Mouse (Mus musculus) hindbrain, embryonic 14.5 days (tissue): ENCODE data around the gene Fbxo21. TPM values are rescaled to one million over a fixed set of nuclear protein-coding genes. Genes with fewer than 3 reads are reported as not detected.
A peak's percentile ranks its signal among the peaks of the same experiment; 100 is the strongest.

Experiments used
- ATAC-seq: fragments of 200-750 bp; cut with Nextera tagmentation; 2 replicates; pipeline ENCODE4 v1.8.0; 2017; ENCODE audit warnings: moderate number of reproducible peaks, mild to moderate bottlenecking, moderate TSS enrichment, moderate library complexity; ENCODE audit not compliant: low FRiP score
- DNase-seq: peaks from one replicate; pipeline ENCODE4 v3.0.0-alpha.2; 2015; ENCODE audit warnings: low spot score
- H3K27ac ChIP-seq: fragments of 300-500 bp; sonication (generic); 2 replicates; pipeline ENCODE4 v1.5.1; 2014; ENCODE audit warnings: mild to moderate bottlenecking, moderate library complexity
- H3K27me3 ChIP-seq: fragments of 300-500 bp; sonication (generic); 2 replicates; pipeline ENCODE4 v1.6.1; 2014; ENCODE audit warnings: mild to moderate bottlenecking, low read length, mixed read lengths; ENCODE audit not compliant: control insufficient read depth, insufficient read depth
- H3K36me3 ChIP-seq: fragments of 300-500 bp; sonication (generic); replicated peaks from 2 replicates; pipeline ENCODE4 v1.6.1; 2014; ENCODE audit not compliant: control insufficient read depth, insufficient read depth
- H3K4me1 ChIP-seq: fragments of 300-500 bp; sonication (generic); replicated peaks from 2 replicates; pipeline ENCODE4 v1.6.1; 2014; ENCODE audit warnings: antibody characterized with exemption, low read length, mixed read lengths; ENCODE audit not compliant: control insufficient read depth, insufficient read depth
- H3K4me2 ChIP-seq: fragments of 300-500 bp; sonication (generic); replicated peaks from 2 replicates; pipeline ENCODE4 v1.6.1; 2014; ENCODE audit warnings: mild to moderate bottlenecking, moderate library complexity
- H3K4me3 ChIP-seq: fragments of 300-500 bp; sonication (generic); replicated peaks from 2 replicates; pipeline ENCODE4 v1.5.1; 2014; ENCODE audit warnings: mild to moderate bottlenecking, low read length
- H3K9ac ChIP-seq: fragments of 300-500 bp; sonication (generic); 2 replicates; pipeline ENCODE4 v1.6.1; 2014
- H3K9me3 ChIP-seq: fragments of 300-500 bp; sonication (generic); 2 replicates; pipeline ENCODE4 v1.6.1; 2016; ENCODE audit warnings: low read length; ENCODE audit not compliant: control insufficient read depth
- WGBS: fragments of 180-500 bp; shearing (Covaris S2); extraction: QIAGEN DNeasy Blood & Tissue Kit; methylation state at CpG from one replicate; pipeline ENCODE4 v1.1.7; 2014; 5-methylcytosine and 5-hydroxymethylcytosine counted together
- polyA plus RNA-seq: library from polyadenylated mRNA; unstranded; fragments of >200 nt; fragmentation: Nextera tagmentation; extraction: Ambion mirVana; gene quantifications from 2 replicates; pipeline ENCODE4 v1.2.1, GENCODE M21; 2014

Gene Fbxo21
- polyA plus RNA-seq, 1 experiment from 2014 or later = 142 TPM

DNA sequence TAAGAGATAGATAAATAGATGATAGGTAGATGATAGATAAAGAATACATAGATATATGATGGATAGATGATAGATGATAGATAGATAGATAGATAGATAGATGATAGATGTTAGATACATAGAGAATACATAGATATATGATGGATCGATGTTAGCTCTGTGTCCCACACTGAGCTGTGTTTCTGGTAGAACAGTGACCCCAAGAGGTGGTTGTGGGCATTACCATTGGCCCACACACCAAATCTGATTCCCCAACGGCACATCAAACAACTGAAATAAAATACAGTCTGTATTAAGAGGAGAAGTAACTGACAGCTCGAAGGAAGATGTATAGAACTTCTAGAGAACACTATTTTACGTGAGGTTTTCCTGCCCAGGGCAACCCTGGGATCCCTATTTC, 29.9 kb upstream of the Fbxo21 start:
- Histone ChIP-seq H3K9me3 (no peaks in the 10 kb centered on the region), H3K9ac (no peak overlapping the region), H3K27ac (no peak overlapping the region), H3K4me3 (no peak overlapping the region), H3K4me1 (no peaks in the 10 kb centered on the region), H3K36me3 (no peaks in the 10 kb centered on the region), H3K27me3 (no peaks in the 10 kb centered on the region), H3K4me2 (no peak overlapping the region)
- 28% methylated on average over 4 of the region's 4 CpGs for WGBS
- ATAC-seq (no peak), DNase-seq (peak; percentile 69)

DNA sequence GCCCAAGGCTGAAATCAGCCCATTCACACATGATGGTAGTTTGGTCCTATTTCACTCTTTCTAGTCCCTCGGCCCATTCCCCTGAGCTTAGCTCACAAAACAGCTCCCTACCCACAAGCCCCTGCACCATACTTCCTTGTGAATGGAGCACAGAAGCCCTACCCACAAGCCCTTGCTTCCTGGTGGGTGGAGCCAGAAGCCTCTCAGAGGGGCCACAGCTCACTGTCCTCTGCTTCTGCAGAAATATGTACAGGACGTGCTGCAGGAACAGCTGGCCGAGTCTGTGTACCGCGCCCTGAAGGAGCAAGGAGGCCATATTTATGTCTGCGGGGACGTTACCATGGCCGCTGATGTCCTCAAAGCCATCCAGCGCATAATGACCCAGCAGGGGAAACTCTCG, 27.1 kb upstream of the Fbxo21 start:
- no peak overlapping the region for H3K27ac ChIP-seq

DNA sequence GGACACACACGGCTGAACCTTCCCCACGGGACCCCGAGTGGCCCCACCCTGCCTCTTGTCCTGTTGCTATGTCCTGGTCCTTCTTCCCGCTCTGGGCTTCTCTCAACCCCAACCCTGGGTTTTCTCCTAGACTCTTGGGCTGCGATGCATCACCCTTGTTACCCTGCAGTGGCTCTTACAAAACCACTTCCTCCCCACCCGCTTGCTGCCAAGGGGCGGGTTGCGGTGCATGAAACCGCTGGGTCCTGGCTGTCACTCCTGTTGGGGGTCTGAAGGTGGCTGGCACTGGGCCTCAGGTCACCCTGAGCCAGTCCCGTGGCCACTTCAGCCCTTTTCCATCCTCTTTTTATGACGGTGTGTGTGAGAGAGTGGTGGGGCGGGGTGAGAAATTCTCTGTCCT, 22.6 kb upstream of the Fbxo21 start:
- no peaks in the 10 kb centered on the region for H3K27me3 ChIP-seq
- H3K4me3 ChIP-seq = no peak overlapping the region
- WGBS = 90% methylated on average over 12 of the region's 12 CpGs

More for the DNA sequence above, 27.1 kb upstream of the Fbxo21 start:
- no peaks in the 10 kb centered on the region for H3K36me3 ChIP-seq
- ATAC-seq = no peak
- no peak overlapping the region for H3K4me3 ChIP-seq
- no peaks in the 10 kb centered on the region for H3K4me1 ChIP-seq
- no peak overlapping the region for H3K4me2 ChIP-seq
- WGBS = 53% methylated on average over 10 of the region's 10 CpGs
- H3K9me3 ChIP-seq = no peaks in the 10 kb centered on the region
- H3K9ac ChIP-seq = no peak overlapping the region
- no peaks in the 10 kb centered on the region for H3K27me3 ChIP-seq
- DNase-seq = no peak

DNA sequence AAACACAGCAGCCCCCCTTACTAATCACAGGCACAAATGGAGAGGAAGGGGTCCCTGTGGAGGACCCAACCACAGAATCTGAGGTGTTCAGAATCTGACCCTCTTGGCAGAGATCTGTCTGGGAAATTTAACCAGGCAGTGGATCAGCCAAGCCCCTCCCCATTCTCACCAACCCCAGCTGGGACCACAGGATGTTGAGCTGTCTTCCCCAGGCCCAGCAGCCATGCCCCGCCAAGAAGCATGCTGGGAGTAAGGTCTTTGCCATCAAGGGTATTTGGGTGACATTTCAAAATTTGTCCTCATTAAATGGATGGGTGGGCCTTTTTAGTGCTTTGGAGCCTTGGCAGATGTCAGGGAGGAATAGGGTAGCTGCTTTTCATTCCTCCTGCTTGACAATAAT, 22.1 kb upstream of the Fbxo21 start:
- Histone ChIP-seq H3K27me3 (no peaks in the 10 kb centered on the region), H3K27ac (no peak overlapping the region), H3K9me3 (no peaks in the 10 kb centered on the region), H3K9ac (no peak overlapping the region), H3K4me2 (no peak overlapping the region), H3K36me3 (no peaks in the 10 kb centered on the region), H3K4me1 (no peaks in the 10 kb centered on the region), H3K4me3 (no peak overlapping the region)
- DNase-seq (no peak), ATAC-seq (no peak)
- 75% methylated on average over 1 of the region's 1 CpGs for WGBS

More for the DNA sequence above, 22.6 kb upstream of the Fbxo21 start:
- no peaks in the 10 kb centered on the region for H3K9me3 ChIP-seq
- ATAC-seq (no peak), DNase-seq (no peak)
- no peak overlapping the region for H3K9ac ChIP-seq
- no peak overlapping the region for H3K27ac ChIP-seq
- no peaks in the 10 kb centered on the region for H3K36me3 ChIP-seq
- H3K4me2 ChIP-seq = no peak overlapping the region
- H3K4me1 ChIP-seq = no peaks in the 10 kb centered on the region

DNA sequence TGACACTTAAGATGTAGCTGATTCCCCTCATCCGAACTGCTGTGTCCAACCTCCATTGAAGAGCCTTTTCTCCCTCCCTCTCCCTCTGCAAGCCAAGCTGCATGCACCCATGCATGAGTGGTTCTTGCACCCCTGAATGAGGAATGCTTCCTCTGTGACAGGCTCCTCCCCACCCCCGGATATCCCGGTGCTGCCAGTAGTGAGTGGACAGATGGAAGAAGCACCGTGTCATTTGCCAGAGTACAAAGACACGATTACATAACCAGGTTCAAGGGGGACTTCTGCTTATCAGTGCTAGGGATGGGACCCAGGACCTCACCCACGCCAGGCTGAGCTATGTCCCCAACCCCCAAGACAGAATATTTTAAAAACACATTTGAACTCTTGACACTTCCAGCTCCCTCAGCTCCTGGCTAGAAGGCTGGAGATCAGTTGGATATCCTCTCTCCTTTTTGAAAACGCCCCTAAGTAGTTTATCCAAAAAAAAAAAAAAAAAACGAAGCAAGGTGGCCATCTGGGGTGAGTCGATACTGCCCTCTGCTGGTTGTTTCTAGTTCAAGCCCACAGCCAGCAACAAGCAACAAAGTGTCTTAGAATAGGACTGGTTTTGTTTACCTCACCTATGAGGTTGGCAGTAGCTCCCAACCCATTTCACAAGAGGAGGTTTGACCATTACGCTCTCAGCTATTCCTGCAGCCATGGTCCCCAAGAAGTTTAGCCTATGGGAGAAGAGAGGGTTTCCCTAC, 20.7 kb upstream of the Fbxo21 start:
- DNase-seq (peak; percentile 63), ATAC-seq (no peak)
- Histone ChIP-seq H3K4me2 (no peak overlapping the region), H3K9me3 (no peaks in the 10 kb centered on the region), H3K9ac (no peak overlapping the region), H3K4me1 (no peaks in the 10 kb centered on the region), H3K27ac (no peak overlapping the region), H3K27me3 (no peaks in the 10 kb centered on the region), H3K36me3 (no peaks in the 10 kb centered on the region), H3K4me3 (no peak overlapping the region)
- 29% methylated on average over 10 of the region's 10 CpGs for WGBS

DNA sequence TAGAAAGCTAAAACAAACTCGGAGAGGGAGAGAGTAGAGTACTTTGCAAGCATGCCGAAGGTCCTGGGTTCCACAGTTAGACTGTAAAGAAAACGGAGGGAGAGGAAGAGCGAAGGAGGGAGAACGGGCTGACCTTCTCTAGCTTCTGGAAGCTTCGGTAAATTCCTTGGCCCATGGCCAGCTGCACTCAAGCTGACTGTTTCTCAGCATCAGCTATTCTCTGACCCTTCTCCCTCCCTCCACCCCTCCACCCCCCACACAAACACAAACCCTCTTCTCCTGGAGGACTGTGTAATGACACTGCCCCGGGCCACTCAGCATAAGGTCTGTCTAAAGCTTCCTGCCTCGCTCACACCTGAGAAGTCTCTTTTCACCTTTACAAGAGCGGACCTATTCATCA, 11.8 kb upstream of the Fbxo21 start:
- WGBS = 64% methylated on average over 9 of the region's 9 CpGs
- H3K27me3 ChIP-seq = no peaks in the 10 kb centered on the region
- no peak overlapping the region for H3K4me2 ChIP-seq
- no peak overlapping the region for H3K9ac ChIP-seq
- H3K4me3 ChIP-seq = no peak overlapping the region
- ATAC-seq (no peak), DNase-seq (no peak)
- no peak overlapping the region for H3K27ac ChIP-seq
- H3K4me1 ChIP-seq = no peaks in the 10 kb centered on the region
- no peaks in the 10 kb centered on the region for H3K36me3 ChIP-seq
- no peaks in the 10 kb centered on the region for H3K9me3 ChIP-seq

DNA sequence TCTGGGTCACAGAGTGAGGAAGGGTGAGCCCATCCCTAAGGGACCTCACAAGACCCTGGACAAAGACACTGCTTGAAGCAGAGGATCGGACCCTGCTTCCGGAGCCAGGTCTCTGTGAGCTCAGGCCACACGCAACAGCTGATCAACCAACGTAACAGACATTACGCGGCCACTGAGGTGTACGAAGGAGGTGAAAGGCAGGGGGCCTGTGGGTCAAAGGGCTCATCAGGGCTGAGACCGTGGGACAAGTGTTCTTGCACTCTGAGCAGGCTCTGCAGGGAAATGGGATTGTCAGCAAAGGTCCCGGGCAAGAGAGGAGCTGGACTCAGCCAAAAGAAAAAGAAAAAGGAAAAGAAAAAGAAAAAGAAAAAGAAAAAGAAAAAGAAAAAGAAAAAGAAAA, 9.6 kb upstream of the Fbxo21 start:
- Histone ChIP-seq H3K4me3 (no peak overlapping the region), H3K9ac (no peak overlapping the region), H3K4me1 (no peaks in the 10 kb centered on the region), H3K27ac (no peak overlapping the region), H3K27me3 (no peaks in the 10 kb centered on the region), H3K9me3 (no peaks in the 10 kb centered on the region), H3K4me2 (no peak overlapping the region), H3K36me3 (no peaks in the 10 kb centered on the region)
- DNase-seq (no peak), ATAC-seq (no peak)
- 62% methylated on average over 9 of the region's 9 CpGs for WGBS

DNA sequence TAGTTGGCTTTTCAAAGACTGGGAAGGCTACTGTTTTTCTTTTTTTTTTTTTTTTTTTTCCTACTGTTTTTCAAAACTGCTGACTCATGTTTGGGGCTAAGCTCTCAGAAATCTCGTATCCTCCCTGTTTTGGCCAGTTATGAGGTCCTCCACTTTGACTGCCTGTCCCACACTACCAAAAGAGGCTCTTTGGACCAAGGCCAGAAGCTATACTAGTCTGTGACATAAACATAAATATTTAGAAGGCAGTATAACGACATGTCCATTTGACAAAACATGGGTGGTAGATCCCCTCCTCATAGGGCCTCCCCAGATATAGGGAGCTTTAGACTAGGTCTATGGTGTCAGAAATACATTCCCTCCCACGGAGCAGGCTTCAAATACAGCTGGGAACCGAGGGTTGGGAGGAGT, 8.9 kb upstream of the Fbxo21 start:
- H3K36me3 ChIP-seq = no peaks in the 10 kb centered on the region
- H3K9ac ChIP-seq = no peak overlapping the region
- H3K27me3 ChIP-seq = no peaks in the 10 kb centered on the region
- no peak overlapping the region for H3K27ac ChIP-seq
- H3K9me3 ChIP-seq = no peaks in the 10 kb centered on the region
- 71% methylated on average over 4 of the region's 4 CpGs for WGBS
- no peak overlapping the region for H3K4me3 ChIP-seq
- DNase-seq (no peak), ATAC-seq (no peak)
- H3K4me1 ChIP-seq = no peaks in the 10 kb centered on the region
- H3K4me2 ChIP-seq = no peak overlapping the region

DNA sequence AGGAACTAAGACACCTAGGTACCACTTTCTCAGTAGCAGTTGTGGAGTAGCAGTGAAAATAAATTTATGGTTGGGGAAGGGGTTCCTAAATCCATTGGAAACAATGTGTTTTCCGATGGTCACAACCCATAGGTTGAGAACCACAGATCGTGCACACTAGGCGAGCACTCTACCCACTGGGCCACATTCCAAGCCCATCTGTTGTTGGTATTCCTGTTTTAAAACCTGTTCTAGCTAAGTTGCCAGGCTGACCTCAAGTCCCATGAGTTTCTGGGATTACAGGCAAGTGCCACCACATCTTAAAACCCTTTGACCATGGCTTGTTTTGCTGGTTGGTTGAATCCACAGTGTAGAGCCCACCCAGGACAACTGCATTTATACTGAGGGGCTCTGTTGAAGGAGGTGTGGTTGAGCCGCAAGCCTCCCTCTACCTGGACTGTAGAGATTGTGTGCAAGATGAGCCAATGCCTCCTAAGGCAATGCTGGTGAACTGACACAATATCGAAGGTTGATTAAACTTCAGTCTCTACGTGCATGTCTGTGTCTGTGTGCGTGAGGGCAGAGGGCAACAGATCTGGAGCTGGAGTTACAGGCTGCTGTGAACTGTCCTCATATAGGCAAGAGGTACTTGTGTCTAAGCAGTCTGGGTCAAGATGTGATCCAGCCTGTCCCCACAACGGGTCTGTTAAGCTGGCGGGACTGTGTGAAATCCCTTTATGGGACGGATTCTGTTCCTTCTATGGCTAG, 6.7 kb upstream of the Fbxo21 start:
- no peaks in the 10 kb centered on the region for H3K27me3 ChIP-seq
- H3K9ac ChIP-seq = no peak overlapping the region
- ATAC-seq (no peak), DNase-seq (no peak)
- no peaks in the 10 kb centered on the region for H3K4me1 ChIP-seq
- H3K36me3 ChIP-seq = no peaks in the 10 kb centered on the region
- no peaks in the 10 kb centered on the region for H3K9me3 ChIP-seq
- WGBS = 93% methylated on average over 10 of the region's 10 CpGs
- H3K4me2 ChIP-seq = no peak overlapping the region
- H3K27ac ChIP-seq = no peak overlapping the region
- no peak overlapping the region for H3K4me3 ChIP-seq
